Mouse (Mus musculus) urinary bladder, postnatal 14 days (tissue): Measurements from ENCODE around the gene Trcg1.

ENCODE experiments used
- DNase-seq: peaks from one replicate; pipeline ENCODE4 v3.0.0; 2021; ENCODE audit warnings: low spot score

Gene Trcg1

GRCm38 (mm10) chr9:57261913-57262794, 25.8 kb downstream of the Trcg1 start, which contains the start of gene 1700017B05Rik:
1700017B05Rik (minus strand) TSS chr9:57262612.
- peak; percentile 81 for DNase-seq

GRCm38 (mm10) chr9:57262795-57263684, 26.7 kb downstream of the Trcg1 start:
- DNase-seq: no peak

- no peak for DNase-seq
Observed at GRCm38 (mm10) chr9:57265125-57265524, 28.8 kb downstream of the Trcg1 start.

- DNase-seq: no peak
Observed at GRCm38 (mm10) chr9:57267421-57267820, 31.1 kb downstream of the Trcg1 start.

GRCm38 (mm10) chr9:57268078-57268477, 31.7 kb downstream of the Trcg1 start:
- no peak for DNase-seq

- DNase-seq: no peak
Observed at GRCm38 (mm10) chr9:57268575-57268974, 32.2 kb downstream of the Trcg1 start.

- no peak for DNase-seq
Observed at GRCm38 (mm10) chr9:57269384-57269783, 33.0 kb downstream of the Trcg1 start.

GRCm38 (mm10) chr9:57270399-57270798, 34.0 kb downstream of the Trcg1 start:
- DNase-seq: no peak

GRCm38 (mm10) chr9:57271081-57271480, 34.7 kb downstream of the Trcg1 start:
- no peak for DNase-seq

- DNase-seq: no peak
Observed at GRCm38 (mm10) chr9:57271837-57272562, 35.6 kb downstream of the Trcg1 start.

GRCm38 (mm10) chr9:57272902-57273804, 36.8 kb downstream of the Trcg1 start:
- no peak for DNase-seq

- DNase-seq: no peak
Observed at GRCm38 (mm10) chr9:57273805-57274494, 37.6 kb downstream of the Trcg1 start.

- peak; percentile 25 for DNase-seq
Observed at GRCm38 (mm10) chr9:57276311-57276710, 40.0 kb downstream of the Trcg1 start.

- DNase-seq: no peak
Observed at GRCm38 (mm10) chr9:57278268-57278667, 41.9 kb downstream of the Trcg1 start.

- DNase-seq: no peak
Observed at GRCm38 (mm10) chr9:57279441-57279840, 43.1 kb downstream of the Trcg1 start.

GRCm38 (mm10) chr9:57281549-57281948, 45.2 kb downstream of the Trcg1 start:
- DNase-seq: peak; percentile 20

GRCm38 (mm10) chr9:57282686-57283085, 46.3 kb downstream of the Trcg1 start:
- no peak for DNase-seq

- DNase-seq: no peak
Observed at GRCm38 (mm10) chr9:57283311-57283710, 47.0 kb downstream of the Trcg1 start.

GRCm38 (mm10) chr9:57287183-57287582, 50.8 kb downstream of the Trcg1 start:
- no peak for DNase-seq

- DNase-seq: no peak
Observed at GRCm38 (mm10) chr9:57294905-57295304, 58.5 kb downstream of the Trcg1 start.
